Mouse (Mus musculus): ENCODE measurements around the gene Alox12.

GRCm38 (mm10) chr11:70259035-70259434, 3.9 kb upstream of the Alox12 start:
- TF ChIP-seq CTCF (IDR thresholded peaks at IDR 0.05; ENCODE audit: low read depth, low read length): no peak
- no peak for TF ChIP-seq POLR2A (IDR thresholded peaks at IDR 0.05; ENCODE audit: borderline replicate concordance, low read depth, low read length)

Measured in bone marrow macrophage, adult 2 months (primary cell).